Mouse (Mus musculus) E14TG2a.4 (cell line): ENCODE measurements around the gene Mrpl1.

ENCODE experiments used
- H3K27me3 ChIP-seq: 2 replicates; pipeline ENCODE4 v1.6.1; 2014; ENCODE audit warnings: low read length, control low read depth; ENCODE audit not compliant: insufficient read depth
- H3K36me3 ChIP-seq: 2 replicates; pipeline ENCODE4 v1.6.1; 2014; ENCODE audit warnings: low read length, control low read depth; ENCODE audit not compliant: insufficient read depth
- H3K4me1 ChIP-seq: replicated peaks from 2 replicates; pipeline ENCODE4 v1.6.1; 2014; ENCODE audit warnings: low read depth, low read length, control low read depth
- H3K4me3 ChIP-seq: replicated peaks from 2 replicates; pipeline ENCODE4 v1.5.1; 2014; ENCODE audit warnings: mild to moderate bottlenecking, low read length
- H3K9me3 ChIP-seq: 2 replicates; pipeline ENCODE4 v1.6.1; 2014; ENCODE audit warnings: low read length, control low read depth
- CTCF ChIP-seq: conservative IDR thresholded peaks from 2 replicates; pipeline ENCODE4 v1.5.1; 2014; ENCODE audit warnings: low read length
- NANOG ChIP-seq: IDR thresholded peaks from 2 replicates; pipeline ENCODE4 v1.6.1; 2014; ENCODE audit warnings: borderline replicate concordance, low read length, mixed read lengths
- POU5F1 ChIP-seq: IDR thresholded peaks from 2 replicates; pipeline ENCODE4 v1.6.1; 2014; ENCODE audit warnings: low read length, borderline replicate concordance

The Mrpl1 gene

GRCm38 (mm10) chr5:96209459-96209858, at the start of gene Mrpl1:
Gene Mrpl1 (plus strand): TSS chr5:96209493.
- H3K36me3 ChIP-seq = peaks cover 11% of the 10 kb centered on the region
- H3K9me3 ChIP-seq = no peaks in the 10 kb centered on the region
- peaks cover 11% of the 10 kb centered on the region for H3K4me1 ChIP-seq
- peak within 1 kb of the TSS; percentile 98 for H3K4me3 ChIP-seq
- no peaks in the 10 kb centered on the region; the same call in 1 of the 2 replicates for H3K27me3 ChIP-seq
- no peak for TF ChIP-seq CTCF
- no peak for TF ChIP-seq NANOG
- no peak for TF ChIP-seq POU5F1

GRCm38 (mm10) chr5:96160467-96161262, 48.6 kb upstream of the Mrpl1 start:
- no peak for TF ChIP-seq POU5F1
- no peak for TF ChIP-seq CTCF
- TF ChIP-seq NANOG = no peak
- Histone ChIP-seq H3K36me3 (no peaks in the 10 kb centered on the region), H3K4me1 (peaks cover 18% of the 10 kb centered on the region), H3K4me3 (peak overlapping the region; percentile 85), H3K27me3 (0 out of 2 replicates have a peak, but pooled peaks cover 9% of the 10 kb centered on the region), H3K9me3 (no peaks in the 10 kb centered on the region)

GRCm38 (mm10) chr5:96161263-96161577, 48.1 kb upstream of the Mrpl1 start:
- Histone ChIP-seq H3K4me3 (peak overlapping the region; percentile 85), H3K4me1 (peaks cover 18% of the 10 kb centered on the region), H3K27me3 (0 out of 2 replicates have a peak, but pooled peaks cover 9% of the 10 kb centered on the region), H3K36me3 (no peaks in the 10 kb centered on the region), H3K9me3 (0 out of 2 replicates have a peak, but pooled peaks cover under 1% of the 10 kb centered on the region)
- TF ChIP-seq POU5F1 (no peak), NANOG (no peak), CTCF (no peak)

GRCm38 (mm10) chr5:96161578-96162398, 47.5 kb upstream of the Mrpl1 start:
- TF ChIP-seq CTCF (no peak), POU5F1 (no peak), NANOG (no peak)
- Histone ChIP-seq H3K4me3 (peak overlapping the region; percentile 85), H3K9me3 (peaks cover 6% of the 10 kb centered on the region), H3K27me3 (0 out of 2 replicates have a peak, but pooled peaks cover 9% of the 10 kb centered on the region), H3K4me1 (peaks cover 18% of the 10 kb centered on the region), H3K36me3 (no peaks in the 10 kb centered on the region)

- peaks cover 8% of the 10 kb centered on the region for H3K9me3 ChIP-seq
- TF ChIP-seq CTCF (no peak), POU5F1 (no peak), NANOG (no peak)
- H3K4me3 ChIP-seq = peak overlapping the region; percentile 85
- H3K4me1 ChIP-seq = peaks cover 18% of the 10 kb centered on the region
- H3K36me3 ChIP-seq = no peaks in the 10 kb centered on the region
- H3K27me3 ChIP-seq = 0 out of 2 replicates have a peak, but pooled peaks cover 9% of the 10 kb centered on the region
Measured at GRCm38 (mm10) chr5:96162399-96163331, 46.6 kb upstream of the Mrpl1 start.

GRCm38 (mm10) chr5:96163396-96164020, 45.8 kb upstream of the Mrpl1 start:
- TF ChIP-seq NANOG (no peak), POU5F1 (no peak), CTCF (no peak)
- Histone ChIP-seq H3K4me1 (peaks cover 18% of the 10 kb centered on the region), H3K9me3 (peaks cover 8% of the 10 kb centered on the region), H3K4me3 (peak overlapping the region; percentile 85), H3K36me3 (no peaks in the 10 kb centered on the region), H3K27me3 (0 out of 2 replicates have a peak, but pooled peaks cover 9% of the 10 kb centered on the region)

GRCm38 (mm10) chr5:96164021-96164411, 45.3 kb upstream of the Mrpl1 start, which contains the start of gene Cnot6l:
Gene Cnot6l (minus strand): TSS chr5:96164171.
- Histone ChIP-seq H3K9me3 (peaks cover 8% of the 10 kb centered on the region), H3K4me3 (peak within 1 kb of the TSS; percentile 85), H3K27me3 (0 out of 2 replicates have a peak, but pooled peaks cover 9% of the 10 kb centered on the region), H3K4me1 (peaks cover 18% of the 10 kb centered on the region), H3K36me3 (no peaks in the 10 kb centered on the region)
- no peak for TF ChIP-seq NANOG
- no peak for TF ChIP-seq CTCF
- no peak for TF ChIP-seq POU5F1
